Mouse (Mus musculus) telencephalon, adult 2 months (tissue): ENCODE measurements at regions not wholly inside any gene's neighbourhood (a gene's known extent, or its start where the extent isn't known, plus 50 kb on each side); places are given as distances from the start of the nearest gene placed in this dataset.
A peak's percentile ranks its signal among the peaks of the same experiment; 100 is the strongest.

Experiments
- DNase-seq: peaks from one replicate; pipeline ENCODE4 v3.0.0-alpha.2; 2011; ENCODE audit warnings: low read depth, low spot score

- DNase-seq, result no peak
Observed at GRCm38 (mm10) chr14:25323542-25324484, 135.2 kb upstream of the Zmiz1 start.

- no peak for DNase-seq
Observed at GRCm38 (mm10) chr14:25325887-25326286, 133.1 kb upstream of the Zmiz1 start.

GRCm38 (mm10) chr14:25328230-25328629 is 130.8 kb upstream of the Zmiz1 start:
- DNase-seq, result no peak

GRCm38 (mm10) chr14:25334186-25334585 is 124.8 kb upstream of the Zmiz1 start:
- DNase-seq, result no peak

GRCm38 (mm10) chr14:25336875-25337274 is 122.1 kb upstream of the Zmiz1 start:
- no peak for DNase-seq

- DNase-seq, result no peak
Observed at GRCm38 (mm10) chr14:25338404-25339051, 120.5 kb upstream of the Zmiz1 start.

GRCm38 (mm10) chr14:25340845-25341244 is 118.1 kb upstream of the Zmiz1 start:
- no peak for DNase-seq

GRCm38 (mm10) chr14:25341848-25342427 is 117.0 kb upstream of the Zmiz1 start:
- DNase-seq, result no peak

GRCm38 (mm10) chr14:25342865-25343565 is 116.0 kb upstream of the Zmiz1 start:
- no peak for DNase-seq

- peak; percentile 12 for DNase-seq
Observed at GRCm38 (mm10) chr14:25345995-25346394, 113.0 kb upstream of the Zmiz1 start.

GRCm38 (mm10) chr14:25346813-25347610 is 112.0 kb upstream of the Zmiz1 start:
- DNase-seq, result peak; percentile 84

GRCm38 (mm10) chr14:25350282-25350964 is 108.6 kb upstream of the Zmiz1 start:
- DNase-seq, result peak; percentile 70

- no peak for DNase-seq
Observed at GRCm38 (mm10) chr14:25353804-25354203, 105.2 kb upstream of the Zmiz1 start.

- no peak for DNase-seq
Observed at GRCm38 (mm10) chr14:25354288-25354850, 104.6 kb upstream of the Zmiz1 start.

GRCm38 (mm10) chr14:25357805-25358204 is 101.2 kb upstream of the Zmiz1 start:
- DNase-seq, result no peak

GRCm38 (mm10) chr14:25359824-25360294 is 99.1 kb upstream of the Zmiz1 start:
- no peak for DNase-seq

GRCm38 (mm10) chr14:25360726-25361125 is 98.3 kb upstream of the Zmiz1 start:
- DNase-seq, result peak; percentile 22

- no peak for DNase-seq
Observed at GRCm38 (mm10) chr14:25361129-25361528, 97.9 kb upstream of the Zmiz1 start.

- DNase-seq, result no peak
Observed at GRCm38 (mm10) chr14:25362771-25363170, 96.2 kb upstream of the Zmiz1 start.
